Mouse (Mus musculus) lung, postnatal 10 days (tissue): ENCODE data around the gene Rmi1.
"Not testable (repeated sequence)": the region's sequence is repeated elsewhere in the genome, so short reads cannot be mapped to it uniquely, and the experiment has no call there.

ENCODE experiments used
- DNase-seq: peaks from one replicate; pipeline ENCODE4 v3.0.0; 2021

The Rmi1 gene

GRCm38 (mm10) chr13:58401135-58402002, 679 bp upstream of the Rmi1 start:
- peak; percentile 88 for DNase-seq

GRCm38 (mm10) chr13:58402744-58403110, 679 bp downstream of the Rmi1 start:
- DNase-seq: no peak

- DNase-seq: not testable (repeated sequence)
These were observed 1.2 kb downstream of the Rmi1 start, which contains the start of gene Hnrnpk for GRCm38 (mm10) chr13:58403243-58403642. Hnrnpk (minus strand) TSS chr13:58403343.

- DNase-seq: no peak
These were observed 9.0 kb downstream of the Rmi1 start for GRCm38 (mm10) chr13:58411073-58411472.

- no peak for DNase-seq
These were observed 13.3 kb downstream of the Rmi1 start for GRCm38 (mm10) chr13:58415374-58415773.

GRCm38 (mm10) chr13:58415838-58416237, 13.8 kb downstream of the Rmi1 start:
- no peak for DNase-seq

GRCm38 (mm10) chr13:58418656-58419055, 16.6 kb downstream of the Rmi1 start:
- no peak for DNase-seq

GRCm38 (mm10) chr13:58419266-58419665, 17.2 kb downstream of the Rmi1 start:
- no peak for DNase-seq

GRCm38 (mm10) chr13:58421026-58421425, 19.0 kb downstream of the Rmi1 start:
- no peak for DNase-seq

- no peak for DNase-seq
These were observed 20.2 kb downstream of the Rmi1 start for GRCm38 (mm10) chr13:58422242-58422641.

- peak; percentile 26 for DNase-seq
These were observed 21.1 kb downstream of the Rmi1 start for GRCm38 (mm10) chr13:58423061-58423660.

GRCm38 (mm10) chr13:58439716-58440115, 37.7 kb downstream of the Rmi1 start:
- no peak for DNase-seq

- no peak for DNase-seq
These were observed 41.3 kb downstream of the Rmi1 start for GRCm38 (mm10) chr13:58443326-58443725.

GRCm38 (mm10) chr13:58443787-58444186, 41.7 kb downstream of the Rmi1 start:
- DNase-seq: peak; percentile 35

GRCm38 (mm10) chr13:58446541-58446940, 44.5 kb downstream of the Rmi1 start:
- no peak for DNase-seq

GRCm38 (mm10) chr13:58450459-58451182, 48.6 kb downstream of the Rmi1 start:
- no peak for DNase-seq

- no peak for DNase-seq
These were observed 50.2 kb downstream of the Rmi1 start for GRCm38 (mm10) chr13:58452246-58452645.

GRCm38 (mm10) chr13:58452651-58453413, 50.8 kb downstream of the Rmi1 start:
- DNase-seq: peak; percentile 11

GRCm38 (mm10) chr13:58453541-58453940, 51.5 kb downstream of the Rmi1 start:
- DNase-seq: no peak

GRCm38 (mm10) chr13:58456547-58456946, 54.5 kb downstream of the Rmi1 start:
- DNase-seq: no peak

- not testable (repeated sequence) for DNase-seq
These were observed 56.8 kb downstream of the Rmi1 start for GRCm38 (mm10) chr13:58458811-58459210.
